ENCODE assay signal across 10 mouse cellular contexts in the genomic region with DNA sequence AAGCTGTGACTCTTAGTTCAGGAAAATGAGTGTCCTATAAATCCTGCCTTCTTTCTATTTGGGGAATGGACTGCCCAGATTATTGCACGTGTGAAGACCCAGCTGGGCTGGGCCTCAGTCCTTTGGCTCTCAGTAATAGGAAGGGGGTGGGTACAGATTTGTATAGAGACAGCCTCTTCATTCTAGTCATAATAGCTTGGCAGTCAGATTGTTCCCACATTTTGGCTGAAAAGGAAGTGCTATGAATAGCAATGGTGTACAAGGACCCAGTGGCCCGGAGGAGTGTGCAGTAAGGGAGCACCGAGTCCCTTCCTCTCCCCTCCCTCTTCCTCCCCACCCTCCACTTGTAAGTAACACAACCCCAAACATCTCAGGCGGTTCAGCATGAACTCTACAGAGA.
A peak's percentile ranks its signal among the peaks of the same experiment; 100 is the strongest.
DNase-seq lines count a peak whose midpoint lies in the region; ATAC-seq and TF ChIP-seq lines count a peak whose summit lies in the region.
"Had no signal": no experiment of that assay in that cellular context is flagged by ENCODE, and none has a peak within 500 bp of the region (broad histone marks: within the 10 kb centered on the region; RNA-seq: fewer than 3 reads in every experiment).

No protein-coding gene starts in this region.

- H3K9me3 ChIP-seq in midbrain, embryonic 15.5 days: no peaks in the 10 kb centered on the region
- H3K9me3 ChIP-seq in midbrain, embryonic 11.5 days (ENCODE audit: control insufficient read depth, low read length): no peaks in the 10 kb centered on the region
- H3K9me3 ChIP-seq in liver, embryonic 11.5 days (ENCODE audit: control insufficient read depth, low read length): no peaks in the 10 kb centered on the region
- H3K9me3 ChIP-seq: embryonic facial prominence, embryonic 10.5 days had no signal

- intact Hi-C loops in gastrocnemius, adult 2 months (cut with DNase I): no loop called here

- H3K4me3 ChIP-seq in gastrocnemius, adult 2 months: no peak overlapping the region
- H3K4me3 ChIP-seq in midbrain, embryonic 15.5 days: no peak overlapping the region
- H3K4me3 ChIP-seq in midbrain, embryonic 11.5 days (ENCODE audit: low read depth, low read length): no peak overlapping the region
- no peak overlapping the region for H3K4me3 ChIP-seq in cerebellum, adult 2 months (replicated peaks; ENCODE audit: insufficient read depth, low read depth, low read length)
- H3K4me3 ChIP-seq in liver, embryonic 11.5 days (ENCODE audit: low read depth, low read length): no peak overlapping the region
- H3K4me3 ChIP-seq: embryonic facial prominence, embryonic 10.5 days had no signal

- 49% methylated on average over 4 of the region's 4 CpGs for WGBS in midbrain, embryonic 15.5 days
- WGBS in midbrain, embryonic 11.5 days: 67% methylated on average over 4 of the region's 4 CpGs
- WGBS in cerebellum, adult 2 months: 61% methylated on average over 4 of the region's 4 CpGs
- 56% methylated on average over 4 of the region's 4 CpGs for WGBS in liver, embryonic 11.5 days

- H3K4me2 ChIP-seq in midbrain, embryonic 15.5 days: no peak overlapping the region
- H3K4me2 ChIP-seq in midbrain, embryonic 11.5 days: no peak overlapping the region
- no peak overlapping the region for H3K4me2 ChIP-seq in liver, embryonic 11.5 days

- 0 out of 2 replicates have a peak, but pooled peaks have one; percentile 38 for ATAC-seq in midbrain, embryonic 15.5 days (replicated peaks)
- ATAC-seq in midbrain, embryonic 11.5 days (ENCODE audit: low FRiP score): no peak
- peak; percentile 17 to 56; a peak in 1 of 4 replicates for ATAC-seq in hematopoietic stem cell, adult 5-6 weeks (replicated peaks in 1 of 2; ENCODE audit: insufficient read depth in 1 of 2, low FRiP score in 2 of 2, low TSS enrichment in 1 of 2, low read depth in 1 of 2, poor library complexity in 2 of 2, severe bottlenecking in 2 of 2)
- ATAC-seq in liver, embryonic 11.5 days (replicated peaks; ENCODE audit: low FRiP score): no peak

- peak overlapping the region; percentile 72 for H3K27ac ChIP-seq in gastrocnemius, adult 2 months
- H3K27ac ChIP-seq in midbrain, embryonic 15.5 days: no peak overlapping the region
- H3K27ac ChIP-seq in midbrain, embryonic 11.5 days (ENCODE audit: low read depth, low read length): no peak overlapping the region
- H3K27ac ChIP-seq in cerebellum, adult 2 months (ENCODE audit: insufficient read depth, low read length): no peak overlapping the region
- H3K27ac ChIP-seq in liver, embryonic 11.5 days (ENCODE audit: low read depth, low read length): no peak overlapping the region
- H3K27ac ChIP-seq: embryonic facial prominence, embryonic 10.5 days; macrophage had no signal

- H3K36me3 ChIP-seq in midbrain, embryonic 15.5 days (replicated peaks): no peaks in the 10 kb centered on the region
- no peaks in the 10 kb centered on the region for H3K36me3 ChIP-seq in midbrain, embryonic 11.5 days (ENCODE audit: control insufficient read depth, insufficient read depth, low read length)
- no peaks in the 10 kb centered on the region for H3K36me3 ChIP-seq in liver, embryonic 11.5 days (ENCODE audit: control insufficient read depth, insufficient read depth, low read length)
- H3K36me3 ChIP-seq: embryonic facial prominence, embryonic 10.5 days had no signal

- no peak for TF ChIP-seq CTCF in gastrocnemius, adult 2 months (IDR thresholded peaks at IDR 0.05)
- no peak for TF ChIP-seq CTCF in cerebellum, adult 2 months (IDR thresholded peaks at IDR 0.05; ENCODE audit: borderline replicate concordance, insufficient read depth, low read depth, low read length)

- H3K9ac ChIP-seq in midbrain, embryonic 15.5 days: no peak overlapping the region
- no peak overlapping the region for H3K9ac ChIP-seq in midbrain, embryonic 11.5 days (ENCODE audit: low read length)
- no peak overlapping the region for H3K9ac ChIP-seq in liver, embryonic 11.5 days (ENCODE audit: low read depth, low read length)

- no peaks in the 10 kb centered on the region for H3K27me3 ChIP-seq in midbrain, embryonic 15.5 days (replicated peaks)
- no peaks in the 10 kb centered on the region for H3K27me3 ChIP-seq in midbrain, embryonic 11.5 days (ENCODE audit: control insufficient read depth, insufficient read depth, low read length)
- no peaks in the 10 kb centered on the region; the same call in 1 of the 2 replicates for H3K27me3 ChIP-seq in cerebellum, adult 2 months (ENCODE audit: control insufficient read depth, insufficient read depth, low read length)
- no peaks in the 10 kb centered on the region for H3K27me3 ChIP-seq in liver, embryonic 11.5 days (replicated peaks; ENCODE audit: control insufficient read depth, insufficient read depth, low read length)

- no peak for DNase-seq in gastrocnemius, adult 2 months
- DNase-seq in gastrocnemius, adult 18-20 months (ENCODE audit: low spot score): no peak
- no peak for DNase-seq in midbrain, embryonic 11.5 days (ENCODE audit: low spot score, missing footprints)
- peak; percentile 79 for DNase-seq in lung, postnatal 25 days (ENCODE audit: low spot score)
- DNase-seq in cerebellum, adult 2 months: no peak
- no peak for DNase-seq in liver, embryonic 11.5 days (ENCODE audit: low spot score)

- H3K4me1 ChIP-seq in midbrain, embryonic 15.5 days: peaks cover 8% of the 10 kb centered on the region; the same call in 1 of the 2 replicates
- H3K4me1 ChIP-seq in midbrain, embryonic 11.5 days (ENCODE audit: control insufficient read depth, insufficient read depth, low read length): peaks cover 1% of the 10 kb centered on the region; the same call in 1 of the 2 replicates
- no peaks in the 10 kb centered on the region for H3K4me1 ChIP-seq in cerebellum, adult 2 months (ENCODE audit: control insufficient read depth, insufficient read depth, low read length)
- H3K4me1 ChIP-seq in liver, embryonic 11.5 days (replicated peaks; ENCODE audit: control insufficient read depth, insufficient read depth, low read length): no peaks in the 10 kb centered on the region

- TF ChIP-seq POLR2A in cerebellum, adult 2 months (IDR thresholded peaks at IDR 0.05; ENCODE audit: borderline replicate concordance, insufficient read depth, low read length): no peak

Comparison
In these comparisons a context has a peak if more than half of its experiments do, and no peak if none do; other contexts are left out.
1. ATAC-seq: peak in midbrain, embryonic 15.5 days (single experiment) and hematopoietic stem cell, adult 5-6 weeks (2 of 2); none in midbrain, embryonic 11.5 days (single experiment) and liver, embryonic 11.5 days (single experiment).